Mouse (Mus musculus) left cerebral cortex, adult 6 months (tissue): ENCODE results near the gene Maged2. TPM values are rescaled to one million over a fixed set of nuclear protein-coding genes. Genes with fewer than 3 reads are reported as not detected.

Experiments
- long read RNA-seq, 2 experiments: library from polyadenylated mRNA; unstranded; transcript quantifications; one replicate each; pipeline ENCODE4 v2.0.0; 2019 to 2020
- polyA plus RNA-seq: library from polyadenylated mRNA; unstranded; fragments of <200 nt; fragmentation: Nextera tagmentation; gene quantifications from 2 replicates; pipeline ENCODE4 v1.2.3, GENCODE M21; 2021

Gene Maged2
- polyA plus RNA-seq, result 34.2 and 36.0 TPM in 2 replicates
- long read RNA-seq, experiment 1, transcript Maged2-203 (13 exons, 2,183 nt), result minor isoform, 112 of 463 reads
- long read RNA-seq, experiment 1, transcript Maged2-204 (13 exons, 2,107 nt), result major isoform, 185 of 463 reads
- long read RNA-seq, experiment 1, partial matches to known transcripts, result 115 of 463 reads
- long read RNA-seq, experiment 1, other reads (novel, unspliced or antisense), result 49 of 463 reads
- long read RNA-seq, experiment 2, transcript Maged2-203 (13 exons, 2,183 nt), result major isoform, 18 of 65 reads
- long read RNA-seq, experiment 2, transcript Maged2-204 (13 exons, 2,107 nt), result minor isoform, 15 of 65 reads
- long read RNA-seq, experiment 2, partial matches to known transcripts, result 24 of 65 reads
- long read RNA-seq, experiment 2, other reads (novel, unspliced or antisense), result 8 of 65 reads

DNA sequence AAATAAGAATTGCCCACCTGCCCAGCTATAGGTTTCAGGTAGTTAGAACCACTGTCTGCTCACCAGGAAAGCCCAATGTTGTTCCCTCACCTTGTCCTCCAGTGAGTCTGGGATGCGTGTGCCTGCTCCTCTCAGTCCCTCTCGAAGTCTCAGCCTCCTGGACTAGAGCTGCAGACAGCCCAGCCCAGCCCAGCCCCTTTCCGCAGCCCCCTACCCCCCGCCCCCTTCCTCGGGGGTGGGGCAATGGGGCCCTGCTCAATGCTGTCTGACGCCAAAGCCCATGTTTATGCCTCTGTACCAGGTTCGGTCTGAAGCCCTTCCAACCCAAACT is at the start of gene Maged2:
TSS of gene Maged2 (minus strand) at position 207 of the 331 bp plus-strand sequence.

Other genes starting within 250 kb of the Maged2 start
- gene Pfkfb1, start 226.1 kb downstream of the Maged2 start, polyA plus RNA-seq, result 0.61 TPM in 2 replicates
- 3.5 and 3.7 TPM in 2 replicates for gene Apex2, start 224.5 kb downstream of the Maged2 start, polyA plus RNA-seq
- gene Tro, start 156.8 kb downstream of the Maged2 start, polyA plus RNA-seq, result 12.2 and 17.2 TPM in 2 replicates
- gene Gnl3l, start 203.0 kb upstream of the Maged2 start, polyA plus RNA-seq, result 71.8 and 72.1 TPM in 2 replicates
- gene Fgd1, start 231.8 kb upstream of the Maged2 start, polyA plus RNA-seq, result 1.7 and 3.7 TPM in 2 replicates